35 mouse cellular contexts compared by ENCODE assay signal in genomic region chr13:12162457-12162856, GRCm38 (mm10). TPM values are rescaled to one million over a fixed set of nuclear protein-coding genes. Genes with fewer than 3 reads are reported as not detected.
"Had no signal": no experiment of that assay in that cellular context is flagged by ENCODE, and none has a peak within 500 bp of the region (broad histone marks: within the 10 kb centered on the region; RNA-seq: fewer than 3 reads in every experiment).

No protein-coding gene starts in this region.

- H3K9ac ChIP-seq: limb, embryonic 12.5 days; limb, embryonic 13.5 days; limb, embryonic 15.5 days; liver, embryonic 12.5 days; liver, embryonic 13.5 days; liver, embryonic 14.5 days; liver, embryonic 15.5 days; liver, postnatal 0 days; lung, embryonic 14.5 days; lung, embryonic 15.5 days; midbrain, embryonic 12.5 days; midbrain, embryonic 13.5 days; midbrain, embryonic 15.5 days; neural tube, embryonic 12.5 days had no signal

- H3K4me3 ChIP-seq: limb, embryonic 10.5 days; limb, embryonic 12.5 days; limb, embryonic 13.5 days; limb, embryonic 15.5 days; liver, embryonic 12.5 days; liver, embryonic 13.5 days; liver, embryonic 15.5 days; lung, embryonic 15.5 days; megakaryocyte, embryonic 14.5 days; midbrain, embryonic 10.5 days; midbrain, embryonic 12.5 days; midbrain, embryonic 13.5 days; midbrain, embryonic 15.5 days; myocyte; neural tube, embryonic 12.5 days had no signal

- H3K27ac ChIP-seq: limb, embryonic 10.5 days; limb, embryonic 12.5 days; limb, embryonic 13.5 days; limb, embryonic 15.5 days; liver, embryonic 12.5 days; liver, embryonic 13.5 days; liver, embryonic 14.5 days; liver, embryonic 15.5 days; lung, embryonic 15.5 days; macrophage; midbrain, embryonic 10.5 days; midbrain, embryonic 12.5 days; midbrain, embryonic 13.5 days; midbrain, embryonic 15.5 days; neural tube, embryonic 12.5 days had no signal

- H3K36me3 ChIP-seq: limb, embryonic 10.5 days; limb, embryonic 12.5 days; limb, embryonic 13.5 days; limb, embryonic 15.5 days; liver, embryonic 12.5 days; liver, embryonic 13.5 days; liver, embryonic 15.5 days; lung, embryonic 15.5 days; midbrain, embryonic 10.5 days; midbrain, embryonic 12.5 days; midbrain, embryonic 13.5 days; midbrain, embryonic 15.5 days; neural tube, embryonic 12.5 days had no signal

- H3K4me1 ChIP-seq: limb, embryonic 15.5 days; liver, embryonic 12.5 days; liver, embryonic 13.5 days; liver, embryonic 15.5 days; megakaryocyte, embryonic 14.5 days had no signal

- DNase-seq: left cerebral cortex, postnatal 4 days; liver; liver, embryonic 13.5 days; liver, postnatal 0 days; lung, adult 18-20 months; lung, adult 2 months; lung, embryonic 14.5 days; lung, postnatal 10 days; lung, postnatal 14 days; lung, postnatal 36 days; lung, postnatal 4 days; midbrain, embryonic 14.5 days had no signal

- H3K9me3 ChIP-seq: limb, embryonic 10.5 days; limb, embryonic 12.5 days; limb, embryonic 13.5 days; limb, embryonic 15.5 days; liver, embryonic 12.5 days; liver, embryonic 13.5 days; liver, embryonic 15.5 days; lung, embryonic 15.5 days; midbrain, embryonic 10.5 days; midbrain, embryonic 12.5 days; midbrain, embryonic 13.5 days; midbrain, embryonic 15.5 days; neural tube, embryonic 12.5 days had no signal

- H3K27me3 ChIP-seq: limb, embryonic 12.5 days; limb, embryonic 13.5 days; limb, embryonic 15.5 days; liver, embryonic 12.5 days; liver, embryonic 13.5 days; liver, embryonic 15.5 days; lung, embryonic 15.5 days; megakaryocyte, embryonic 14.5 days; midbrain, embryonic 12.5 days; midbrain, embryonic 13.5 days; midbrain, embryonic 15.5 days; neural tube, embryonic 12.5 days had no signal

- H3K4me2 ChIP-seq: limb, embryonic 12.5 days; limb, embryonic 13.5 days; limb, embryonic 15.5 days; liver, embryonic 11.5 days; liver, embryonic 12.5 days; liver, embryonic 13.5 days; liver, embryonic 15.5 days; lung, embryonic 14.5 days; lung, embryonic 15.5 days; midbrain, embryonic 11.5 days; midbrain, embryonic 12.5 days; midbrain, embryonic 13.5 days; midbrain, embryonic 15.5 days; neural tube, embryonic 12.5 days had no signal

RNA-seq across cellular contexts. Expression of gene Ryr2, which starts 55.7 kb away (rescaled TPM):
- total RNA-seq: megakaryocyte progenitor cell, adult 5-6 weeks; megakaryocyte, adult 5-6 weeks; megakaryocyte-erythroid progenitor cell, adult 5-6 weeks; monocyte, adult 5-6 weeks had no signal
- polyA plus RNA-seq: liver, adult 2 months; macrophage; myocyte had no signal
